Mouse (Mus musculus) cerebellum, postnatal 4 days (tissue): ENCODE data around the gene Tbc1d2b.

Experiments
- DNase-seq, 2 experiments: peaks; one replicate each; pipeline ENCODE4 v3.0.0; 2022; ENCODE audit warnings: low spot score in 2 of 2, mixed read lengths in 1 of 2

Gene Tbc1d2b

GRCm38 (mm10) chr9:90204396-90204915 lies 66.1 kb downstream of the Tbc1d2b start:
- no peak for DNase-seq

- DNase-seq = no peak
Observed at GRCm38 (mm10) chr9:90203233-90203632, 67.4 kb downstream of the Tbc1d2b start.

- DNase-seq = no peak
Observed at GRCm38 (mm10) chr9:90201541-90201940, 69.1 kb downstream of the Tbc1d2b start.

- DNase-seq = no peak
Observed at GRCm38 (mm10) chr9:90201096-90201495, 69.5 kb downstream of the Tbc1d2b start.

DNA sequence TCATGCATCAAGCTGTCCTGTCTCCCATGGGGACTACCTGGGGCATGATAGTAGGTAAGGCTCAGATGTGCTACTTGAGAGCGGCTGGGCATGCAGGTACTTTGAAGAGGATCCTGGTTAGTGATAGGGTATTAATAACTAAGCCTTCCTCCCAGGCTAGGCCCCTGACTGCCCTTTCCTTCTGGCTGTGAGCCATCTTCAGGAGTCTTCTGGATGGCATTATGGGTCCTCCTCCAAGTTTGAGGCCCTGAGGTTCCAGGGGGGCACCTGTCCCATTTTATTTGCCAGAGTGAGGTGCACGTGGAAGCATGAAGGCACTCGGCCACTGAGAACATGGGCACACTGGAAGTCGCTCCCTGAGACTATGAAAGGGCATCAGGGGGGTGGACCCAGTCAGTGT lies 70.1 kb downstream of the Tbc1d2b start:
- DNase-seq = no peak

DNA sequence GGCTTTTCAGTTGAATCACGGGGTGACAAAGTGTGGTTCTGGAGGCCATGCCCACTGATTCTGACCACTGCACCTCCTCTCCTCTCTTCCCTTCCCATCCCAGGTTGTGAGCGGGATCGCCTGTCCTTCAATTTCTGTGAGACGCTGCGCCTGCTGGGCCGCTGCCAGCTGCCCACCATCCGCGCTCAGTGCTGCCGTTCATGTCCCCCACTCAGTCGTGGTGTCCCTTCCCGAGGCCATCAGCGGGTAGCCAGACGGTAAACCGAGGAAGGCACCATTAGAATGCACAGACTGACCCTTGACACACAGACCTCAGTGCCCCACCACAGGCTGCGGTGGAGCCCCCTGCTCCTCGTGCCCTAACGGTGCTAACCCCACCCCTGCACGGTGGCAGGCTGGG lies 71.0 kb downstream of the Tbc1d2b start:
- no peak for DNase-seq

GRCm38 (mm10) chr9:90198531-90199449 lies 71.8 kb downstream of the Tbc1d2b start:
- peak in 1 of 2 experiments; percentile 42 for DNase-seq

DNA sequence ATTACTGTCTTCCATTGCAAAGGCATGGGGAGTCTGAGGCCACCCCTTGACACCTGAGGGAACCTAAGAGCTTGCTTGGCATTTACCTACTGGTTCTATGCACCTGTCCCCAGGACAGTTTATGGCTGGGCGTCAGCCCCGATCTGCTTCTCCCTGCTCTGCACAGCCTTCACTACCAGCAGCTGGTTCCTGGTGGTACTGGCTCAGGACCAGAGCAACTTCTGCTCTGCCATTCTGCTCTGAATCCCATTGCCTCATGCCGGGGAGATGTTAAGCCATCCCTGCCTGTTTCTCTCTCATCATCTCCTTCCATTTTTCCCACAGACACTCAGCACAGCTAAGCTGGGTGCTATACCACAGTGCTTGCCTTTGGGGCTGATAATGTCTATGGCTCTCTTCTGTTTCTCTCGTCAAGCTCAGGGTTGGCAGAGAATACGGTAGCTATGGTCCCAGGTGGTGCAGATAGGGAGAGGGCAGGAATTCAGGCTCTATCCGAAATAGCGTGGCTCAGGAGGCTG lies 72.7 kb downstream of the Tbc1d2b start:
- DNase-seq = no peak

DNA sequence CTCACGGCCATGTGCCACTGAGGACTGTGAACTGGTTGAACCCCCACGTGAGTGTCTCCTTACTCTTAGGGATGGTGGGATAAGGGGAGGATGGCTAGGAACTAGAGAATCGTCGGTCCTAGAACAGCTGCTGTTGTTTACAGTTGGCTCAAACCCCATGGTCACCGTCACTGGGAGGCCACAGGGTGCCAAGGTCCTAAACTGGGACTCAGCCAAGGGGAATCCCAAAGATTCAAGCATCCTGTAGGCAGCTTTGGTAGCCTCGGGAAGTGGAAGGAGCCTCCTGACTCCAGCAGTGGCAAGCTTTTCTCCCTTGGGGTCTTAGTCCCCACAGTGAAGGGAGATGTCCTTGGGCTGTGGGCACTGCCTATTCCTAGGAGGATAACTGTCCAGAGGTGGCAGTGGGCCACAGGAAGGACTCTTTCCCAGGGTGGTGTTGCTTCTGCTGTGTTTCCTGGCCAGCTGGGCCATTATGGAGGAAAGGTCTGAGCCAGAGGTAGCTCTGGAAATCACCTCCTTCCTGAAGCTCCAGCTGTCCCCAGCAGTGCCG lies 73.4 kb downstream of the Tbc1d2b start:
- DNase-seq = no peak

DNA sequence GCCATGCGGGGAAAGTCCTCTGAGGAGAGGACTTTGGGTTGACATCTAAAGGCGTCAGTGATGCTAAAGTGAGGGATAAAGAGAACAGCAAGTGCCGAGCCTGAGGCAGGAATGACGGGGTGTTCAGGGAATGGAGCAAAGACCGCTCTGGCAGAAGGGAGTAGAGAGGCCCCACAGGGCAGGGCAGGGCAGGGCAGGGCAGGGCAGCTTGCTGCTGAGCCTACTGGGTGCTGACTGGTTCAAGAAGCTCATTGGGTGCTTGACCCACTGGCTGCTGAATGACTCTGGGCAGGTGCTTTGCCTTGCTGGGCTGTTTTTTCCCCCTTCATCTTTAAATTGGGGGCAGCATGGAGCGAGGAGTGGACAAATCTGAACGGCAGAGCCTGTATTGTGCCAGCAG lies 74.3 kb downstream of the Tbc1d2b start:
- DNase-seq = no peak

DNA sequence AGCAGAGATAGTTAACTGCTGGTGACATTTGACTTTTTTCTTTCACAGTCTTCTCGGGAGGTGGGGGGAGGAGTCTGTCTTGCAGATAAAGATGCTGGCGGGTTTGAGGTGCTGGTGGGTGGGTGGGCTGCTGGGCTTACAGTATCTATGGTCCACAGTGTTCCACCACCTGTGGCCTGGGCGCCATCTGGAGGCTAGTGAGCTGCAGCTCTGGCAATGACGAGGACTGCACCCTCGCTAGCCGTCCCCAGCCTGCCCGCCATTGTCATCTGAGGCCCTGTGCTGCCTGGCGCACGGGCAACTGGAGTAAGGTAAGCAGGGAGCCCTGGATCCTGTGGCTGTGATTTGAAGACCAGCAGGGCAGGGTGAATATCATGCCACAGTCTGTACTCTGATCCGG lies 75.6 kb downstream of the Tbc1d2b start:
- DNase-seq = no peak

DNA sequence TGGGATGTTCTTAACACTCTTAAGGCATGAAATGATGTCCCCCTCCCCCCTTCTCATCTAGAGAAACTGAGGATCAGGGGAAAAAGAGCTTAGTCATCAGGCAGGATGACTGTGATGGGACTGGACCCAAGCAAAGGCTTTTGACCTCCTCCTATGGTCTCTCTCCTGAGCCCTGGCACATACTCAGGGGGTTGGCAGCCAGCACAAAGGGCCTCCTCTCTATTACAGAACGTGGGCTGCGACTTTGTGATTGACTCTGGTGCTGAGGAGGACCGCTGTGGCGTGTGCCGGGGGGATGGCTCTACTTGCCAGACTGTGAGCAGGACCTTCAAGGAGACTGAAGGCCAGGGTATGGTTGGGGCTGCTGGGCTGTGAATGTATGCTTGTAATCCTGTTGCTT lies 81.2 kb downstream of the Tbc1d2b start:
- no peak for DNase-seq

DNA sequence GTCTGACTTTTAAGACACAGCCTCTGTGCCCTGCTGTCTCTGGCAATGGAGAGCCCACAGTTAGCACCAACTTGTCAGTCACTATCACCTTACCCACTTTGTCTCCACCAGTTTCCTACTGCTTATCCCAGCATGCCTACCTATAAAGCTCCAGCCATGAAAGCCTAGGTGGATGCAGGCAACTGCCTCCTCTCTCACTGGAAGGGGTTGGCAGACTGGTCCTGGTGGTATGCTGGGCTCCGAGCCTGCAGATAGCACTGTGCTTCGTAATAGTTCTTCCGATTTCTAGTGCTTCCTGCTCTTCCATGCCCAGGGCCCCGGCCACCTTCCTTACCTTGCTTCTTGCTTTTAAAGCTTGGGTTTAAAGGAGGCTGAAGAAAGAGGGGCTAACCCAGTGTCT lies 81.7 kb downstream of the Tbc1d2b start:
- DNase-seq = no peak

DNA sequence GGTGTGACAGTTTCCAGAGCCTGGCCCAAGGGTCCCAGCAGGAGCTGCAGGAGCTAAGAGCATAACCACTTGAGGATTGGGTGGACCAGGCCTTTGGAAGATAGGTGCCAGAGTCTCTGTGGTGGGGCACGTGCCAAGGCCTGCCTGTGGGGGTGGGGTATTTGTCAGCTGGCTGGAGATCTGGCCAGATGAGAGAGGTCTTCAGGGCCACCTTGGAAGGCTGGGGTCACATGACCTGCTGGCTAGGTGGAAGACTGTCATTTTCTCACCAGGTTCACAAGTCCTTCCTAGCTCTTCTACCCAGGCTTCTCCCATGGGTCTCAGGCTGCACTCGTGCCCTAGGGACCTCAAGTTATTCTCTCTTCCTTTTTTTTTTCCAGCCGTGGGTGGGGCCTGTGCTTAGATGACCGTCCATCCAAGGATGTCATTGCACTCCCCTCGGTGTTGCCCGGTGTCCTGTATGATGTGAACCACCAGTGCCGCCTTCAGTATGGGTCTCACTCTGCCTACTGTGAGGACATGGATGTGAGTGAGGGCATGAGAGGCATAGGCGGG lies 85.2 kb downstream of the Tbc1d2b start:
- no peak for DNase-seq

GRCm38 (mm10) chr9:90184116-90184515 lies 86.5 kb downstream of the Tbc1d2b start:
- peak in 1 of 2 experiments; percentile 48 for DNase-seq

DNA sequence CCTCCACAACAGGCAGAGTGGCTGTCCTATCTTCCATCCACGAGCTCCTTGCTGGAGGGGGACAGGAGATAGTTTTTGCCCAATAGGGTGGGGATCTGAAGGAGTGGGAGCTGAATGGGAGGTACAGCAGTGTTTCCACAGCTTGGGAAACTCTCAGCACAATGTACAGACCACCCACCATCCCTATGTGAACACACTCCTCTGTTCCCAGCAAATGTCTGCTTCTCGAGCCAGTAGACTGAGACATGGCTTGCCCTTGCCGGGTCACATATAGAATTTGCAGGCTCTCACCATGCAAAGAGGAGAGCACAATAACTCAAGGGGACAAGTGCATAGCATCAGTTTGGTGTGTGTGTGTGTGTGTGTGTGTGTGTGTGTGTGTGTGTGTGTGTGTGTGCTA lies 87.1 kb downstream of the Tbc1d2b start:
- DNase-seq = no peak

- DNase-seq = no peak
Observed at GRCm38 (mm10) chr9:90182636-90183421, 87.8 kb downstream of the Tbc1d2b start.

DNA sequence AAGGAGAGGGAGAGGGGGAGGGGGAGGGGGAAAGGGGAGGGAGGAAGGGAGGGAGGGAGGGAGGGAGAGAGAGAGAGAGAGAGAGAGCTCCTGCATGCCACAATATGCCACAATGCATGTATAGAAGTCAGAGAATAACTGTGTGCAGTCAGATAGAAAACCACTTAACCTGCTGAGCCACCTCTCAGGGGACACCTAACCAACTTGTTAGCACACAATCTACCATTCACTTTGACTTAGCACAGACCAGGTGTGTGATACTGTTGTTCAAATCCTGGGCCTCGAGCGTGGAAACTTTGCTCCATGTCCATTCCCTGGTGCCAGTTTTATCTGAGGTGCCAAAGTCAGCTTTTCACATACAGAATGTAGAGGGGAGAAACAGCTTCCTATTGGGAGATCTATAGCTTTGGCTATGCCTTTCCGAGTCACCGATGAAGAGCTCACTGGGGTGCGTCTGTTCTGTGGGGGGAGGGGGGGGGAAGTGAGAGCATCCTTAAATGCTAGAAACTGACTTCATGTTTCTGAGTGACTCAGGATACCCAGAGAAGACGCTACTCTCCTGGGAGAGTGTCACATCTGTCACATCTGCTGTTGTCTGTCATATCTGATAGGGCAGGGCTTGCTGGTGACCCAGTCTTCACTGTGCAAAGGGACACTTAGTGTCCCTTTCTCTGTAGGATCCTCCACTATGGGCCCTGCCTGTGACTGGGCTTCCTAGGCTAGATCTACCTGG lies 88.8 kb downstream of the Tbc1d2b start:
- no peak for DNase-seq

DNA sequence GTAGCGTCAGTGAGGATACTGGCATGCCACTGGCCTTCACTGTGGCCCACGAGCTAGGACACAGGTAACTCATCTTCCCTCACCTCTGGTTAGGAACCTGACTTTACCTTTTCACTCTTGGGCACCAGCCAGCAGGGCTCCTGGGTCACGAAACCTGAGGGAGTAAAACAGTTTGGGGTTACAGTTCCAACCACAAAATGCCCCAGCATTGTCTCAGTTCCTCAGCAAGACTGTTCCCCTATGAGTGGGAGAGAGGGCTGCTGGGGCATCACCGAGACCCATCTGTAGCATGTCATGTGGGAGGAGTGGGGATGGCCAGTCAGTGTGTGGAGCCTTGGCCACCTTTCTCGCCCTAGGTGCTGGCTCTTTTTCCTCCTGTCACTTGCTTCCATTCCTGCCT lies 91.2 kb downstream of the Tbc1d2b start:
- no peak for DNase-seq

GRCm38 (mm10) chr9:90173330-90173729 lies 97.3 kb downstream of the Tbc1d2b start:
- no peak for DNase-seq
